Mouse (Mus musculus) heart, embryonic 16.5 days (tissue): ENCODE data around the gene Sgsh. TPM values are rescaled to one million over a fixed set of nuclear protein-coding genes. Genes with fewer than 3 reads are reported as not detected.
"Not testable (repeated sequence)": the region's sequence is repeated elsewhere in the genome, so short reads cannot be mapped to it uniquely, and the experiment has no call there.

Experiments used
- ATAC-seq: fragments of 200-750 bp; cut with Nextera tagmentation; replicated peaks from 2 replicates; pipeline ENCODE4 v1.8.0; 2017; ENCODE audit warnings: moderate number of reproducible peaks; ENCODE audit not compliant: insufficient read depth, low FRiP score; ENCODE audit errors: extremely low read depth
- H3K27ac ChIP-seq: fragments of 300-500 bp; sonication (generic); 2 replicates; pipeline ENCODE4 v1.5.1; 2014; ENCODE audit warnings: mild to moderate bottlenecking, low read length, control low read depth, moderate library complexity
- H3K27me3 ChIP-seq: fragments of 300-500 bp; sonication (generic); 2 replicates; pipeline ENCODE4 v1.6.1; 2014; ENCODE audit warnings: low read length, mixed read lengths; ENCODE audit not compliant: control insufficient read depth, insufficient read depth
- H3K36me3 ChIP-seq: fragments of 300-500 bp; sonication (generic); 2 replicates; pipeline ENCODE4 v1.6.1; 2014; ENCODE audit not compliant: control insufficient read depth, insufficient read depth
- H3K4me1 ChIP-seq: fragments of 300-500 bp; sonication (generic); 2 replicates; pipeline ENCODE4 v1.6.1; 2014; ENCODE audit warnings: low read length, mixed read lengths; ENCODE audit not compliant: control insufficient read depth, insufficient read depth
- H3K4me2 ChIP-seq: fragments of 300-500 bp; sonication (generic); 2 replicates; pipeline ENCODE4 v1.6.1; 2014; ENCODE audit warnings: low read depth, mild to moderate bottlenecking, control low read depth, low read length
- H3K4me3 ChIP-seq: fragments of 300-500 bp; sonication (generic); 2 replicates; pipeline ENCODE4 v1.5.1; 2014; ENCODE audit warnings: mild to moderate bottlenecking, control low read depth, low read length
- H3K9ac ChIP-seq: fragments of 300-500 bp; sonication (generic); 2 replicates; pipeline ENCODE4 v1.6.1; 2014; ENCODE audit warnings: low read length, control low read depth
- H3K9me3 ChIP-seq: fragments of 300-500 bp; sonication (generic); replicated peaks from 2 replicates; pipeline ENCODE4 v1.6.1; 2016; ENCODE audit warnings: low read length; ENCODE audit not compliant: control insufficient read depth
- WGBS: fragments of 180-500 bp; shearing (Covaris S2); extraction: QIAGEN DNeasy Blood & Tissue Kit; methylation state at CpG from one replicate; pipeline ENCODE4 v1.1.7; 2014; 5-methylcytosine and 5-hydroxymethylcytosine counted together
- polyA plus RNA-seq: library from polyadenylated mRNA; unstranded; fragments of >200 nt; fragmentation: Nextera tagmentation; extraction: Ambion mirVana; gene quantifications from 2 replicates; pipeline ENCODE4 v1.2.1, GENCODE M21; 2015

Sgsh gene
- polyA plus RNA-seq, 1 experiment from 2014 or later, result 4.7 TPM

DNA sequence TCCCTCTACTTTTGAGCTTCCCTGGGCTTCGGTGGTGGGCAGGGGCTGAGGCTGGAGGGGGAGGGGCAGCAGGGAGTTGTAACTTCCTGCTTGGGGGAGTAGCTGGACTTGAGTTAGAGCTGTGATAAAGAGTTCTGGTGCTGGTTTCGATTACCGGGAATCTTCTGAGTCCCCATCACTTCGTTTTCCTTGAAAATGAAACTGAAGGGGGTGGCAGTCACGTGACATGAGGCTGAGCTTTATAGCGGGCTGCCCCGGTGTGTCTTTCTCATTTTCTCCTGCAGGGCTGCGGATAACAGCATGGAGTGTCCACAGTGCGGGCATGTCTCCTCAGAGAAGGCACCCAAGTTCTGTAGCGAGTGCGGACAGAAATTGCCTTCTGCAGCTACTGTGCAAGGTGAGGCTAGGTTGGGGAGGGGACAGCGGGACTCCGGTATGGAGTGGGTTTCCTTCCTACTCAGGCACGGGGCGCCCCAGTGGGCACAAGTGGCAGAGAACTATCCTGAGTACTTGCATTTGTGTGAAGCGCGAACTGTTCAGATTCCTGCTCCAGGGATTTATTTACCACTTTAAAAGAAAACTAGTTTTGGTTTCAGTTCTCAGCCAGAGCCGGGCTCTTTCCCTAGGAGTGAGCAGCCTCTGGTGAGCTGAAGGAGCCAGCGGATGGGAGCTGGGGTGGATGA lies 37.6 kb upstream of the Sgsh start, which contains the start of gene Rnf213:
Gene Rnf213 (plus strand): TSS at position 301 of the 683 bp plus-strand sequence.
- Histone ChIP-seq H3K27me3 (no peaks in the 10 kb centered on the region), H3K36me3 (no peaks in the 10 kb centered on the region), H3K4me3 (peak within 1 kb of the TSS; percentile 67), H3K4me1 (peaks cover 31% of the 10 kb centered on the region), H3K27ac (peak within 1 kb of the TSS; percentile 98), H3K4me2 (peak within 1 kb of the TSS; percentile 72), H3K9me3 (no peaks in the 10 kb centered on the region), H3K9ac (peak within 1 kb of the TSS; percentile 83)
- 1% methylated on average over 19 of the region's 19 CpGs for WGBS
- 0 out of 2 replicates have a peak, but pooled peaks have one; percentile 21 for ATAC-seq

GRCm38 (mm10) chr11:119392001-119392614 lies 36.8 kb upstream of the Sgsh start:
- Histone ChIP-seq H3K4me2 (peak overlapping the region; percentile 72), H3K9ac (peak overlapping the region; percentile 83), H3K4me1 (peaks cover 35% of the 10 kb centered on the region), H3K9me3 (no peaks in the 10 kb centered on the region), H3K36me3 (no peaks in the 10 kb centered on the region), H3K27me3 (no peaks in the 10 kb centered on the region), H3K4me3 (peak overlapping the region; percentile 67), H3K27ac (peak overlapping the region; percentile 98)
- 8% methylated on average over 12 of the region's 12 CpGs for WGBS
- peak; percentile 11; the same call in 1 of the 2 replicates for ATAC-seq

GRCm38 (mm10) chr11:119391386-119392000 lies 36.2 kb upstream of the Sgsh start:
- peak overlapping the region; percentile 98 for H3K27ac ChIP-seq

GRCm38 (mm10) chr11:119390271-119391231 lies 35.2 kb upstream of the Sgsh start:
- WGBS, result 2% methylated on average over 53 of the region's 53 CpGs
- peak overlapping the region; percentile 98 for H3K27ac ChIP-seq
- peak overlapping the region; percentile 77 for H3K4me3 ChIP-seq
- H3K9me3 ChIP-seq, result no peaks in the 10 kb centered on the region
- ATAC-seq, result peak; percentile 56
- H3K27me3 ChIP-seq, result no peaks in the 10 kb centered on the region
- no peaks in the 10 kb centered on the region for H3K36me3 ChIP-seq
- peak overlapping the region; percentile 89 for H3K4me2 ChIP-seq
- H3K4me1 ChIP-seq, result peaks cover 39% of the 10 kb centered on the region
- peak overlapping the region; percentile 88 for H3K9ac ChIP-seq

More at GRCm38 (mm10) chr11:119391386-119392000, 36.2 kb upstream of the Sgsh start:
- H3K4me3 ChIP-seq, result peak overlapping the region; percentile 77
- 32% methylated on average over 7 of the region's 7 CpGs for WGBS
- no peaks in the 10 kb centered on the region for H3K9me3 ChIP-seq
- peaks cover 39% of the 10 kb centered on the region for H3K4me1 ChIP-seq
- no peaks in the 10 kb centered on the region for H3K27me3 ChIP-seq
- peak overlapping the region; percentile 89 for H3K4me2 ChIP-seq
- H3K9ac ChIP-seq, result 0 out of 2 replicates have a peak overlapping the region, but pooled peaks have one; percentile 32
- no peak for ATAC-seq
- no peaks in the 10 kb centered on the region for H3K36me3 ChIP-seq

- no peaks in the 10 kb centered on the region for H3K9me3 ChIP-seq
- peak; percentile 66 for ATAC-seq
- peak overlapping the region; percentile 77 for H3K4me3 ChIP-seq
- peak overlapping the region; percentile 89 for H3K4me2 ChIP-seq
- under 1% methylated on average over 35 of the region's 35 CpGs for WGBS
- no peaks in the 10 kb centered on the region for H3K27me3 ChIP-seq
- H3K9ac ChIP-seq, result peak overlapping the region; percentile 88
- H3K4me1 ChIP-seq, result peaks cover 42% of the 10 kb centered on the region
- H3K27ac ChIP-seq, result peak overlapping the region; percentile 98
- no peaks in the 10 kb centered on the region for H3K36me3 ChIP-seq
These were observed 34.5 kb upstream of the Sgsh start for GRCm38 (mm10) chr11:119389851-119390270.

DNA sequence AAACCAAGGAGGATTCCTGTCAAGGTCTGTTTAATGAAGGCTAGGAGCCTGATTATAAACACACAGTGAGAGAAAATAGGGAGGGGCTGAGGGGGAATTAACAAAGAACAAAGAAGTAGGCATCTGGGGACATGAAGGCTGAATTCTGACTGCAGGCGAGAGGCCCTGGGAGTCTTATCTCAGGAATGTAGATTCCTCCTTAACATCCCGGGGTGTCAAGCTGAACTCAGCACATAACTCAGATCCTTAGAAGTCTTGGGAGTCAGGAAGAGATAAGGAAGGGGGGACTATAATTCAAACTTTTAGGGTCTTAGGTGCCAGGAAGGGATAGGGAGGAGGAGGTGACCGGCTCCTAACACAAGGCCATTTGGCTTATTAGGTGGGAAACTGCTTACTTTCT lies 31.9 kb upstream of the Sgsh start:
- H3K27me3 ChIP-seq, H3K36me3 ChIP-seq, ATAC-seq, H3K4me2 ChIP-seq, H3K9me3 ChIP-seq, H3K4me3 ChIP-seq: not testable (repeated sequence)
- Histone ChIP-seq H3K9ac (peak overlapping the region; percentile 49; the same call in 1 of the 2 replicates), H3K4me1 (peaks cover 35% of the 10 kb centered on the region), H3K27ac (peak overlapping the region; percentile 73; the same call in 1 of the 2 replicates)
- WGBS, result 11% methylated on average over 3 of the region's 3 CpGs

DNA sequence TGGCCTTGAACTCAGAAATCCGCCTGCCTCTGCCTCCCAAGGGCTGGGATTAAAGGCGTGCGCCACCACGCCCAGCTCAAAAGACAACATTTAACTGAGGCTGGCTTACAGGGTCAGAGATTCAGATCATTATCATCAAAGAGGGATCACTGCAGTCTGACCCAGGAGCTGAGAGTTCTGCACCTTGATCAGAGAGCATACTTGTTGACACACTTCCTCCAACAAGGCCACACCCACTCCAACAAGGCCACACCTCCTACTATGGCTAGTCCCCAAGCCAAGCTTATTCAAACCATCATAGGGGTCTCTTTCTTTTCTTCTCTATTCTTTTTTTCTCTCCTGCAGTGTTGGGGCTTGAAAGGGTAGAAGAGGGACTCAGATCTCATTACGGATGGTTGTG lies 31.0 kb upstream of the Sgsh start:
- ATAC-seq, result no peak

GRCm38 (mm10) chr11:119384904-119385303 lies 29.6 kb upstream of the Sgsh start:
- Histone ChIP-seq H3K9ac (no peak overlapping the region), H3K27ac (no peak overlapping the region), H3K4me2 (no peak overlapping the region), H3K27me3 (no peaks in the 10 kb centered on the region), H3K9me3 (no peaks in the 10 kb centered on the region), H3K36me3 (peaks cover 2% of the 10 kb centered on the region; the same call in 1 of the 2 replicates), H3K4me1 (peaks cover 21% of the 10 kb centered on the region), H3K4me3 (no peak overlapping the region)
- 38% methylated on average over 4 of the region's 4 CpGs for WGBS
- no peak for ATAC-seq

More for the DNA sequence above, 31.0 kb upstream of the Sgsh start:
- no peak overlapping the region for H3K4me3 ChIP-seq
- H3K4me1 ChIP-seq, result peaks cover 25% of the 10 kb centered on the region
- 94% methylated on average over 5 of the region's 5 CpGs for WGBS
- no peak overlapping the region for H3K9ac ChIP-seq
- H3K27ac ChIP-seq, result no peak overlapping the region
- no peaks in the 10 kb centered on the region for H3K27me3 ChIP-seq
- H3K9me3 ChIP-seq, result no peaks in the 10 kb centered on the region
- no peak overlapping the region for H3K4me2 ChIP-seq
- no peaks in the 10 kb centered on the region for H3K36me3 ChIP-seq
